Mouse (Mus musculus): ENCODE measurements around the gene 2310046K23Rik. TPM values are rescaled to one million over a fixed set of nuclear protein-coding genes. Genes with fewer than 3 reads are reported as not detected.
"Not testable (repeated sequence)": the region's sequence is repeated elsewhere in the genome, so short reads cannot be mapped to it uniquely, and the experiment has no call there.

2310046K23Rik gene
- polyA plus RNA-seq (2015; fragmentation: Nextera tagmentation; extraction: Ambion mirVana) = 0.46 TPM in 1 of 2 replicates, not detected in the other

GRCm38 (mm10) chr3:92534411-92534810, at the start of gene 2310046K23Rik:
TSS of gene 2310046K23Rik (minus strand) at chr3:92534511.
- no peak for DNase-seq (ENCODE audit: low spot score)

- DNase-seq (ENCODE audit: low spot score) = no peak
Observed at GRCm38 (mm10) chr3:92583164-92583826, 49.0 kb upstream of the 2310046K23Rik start.

DNA sequence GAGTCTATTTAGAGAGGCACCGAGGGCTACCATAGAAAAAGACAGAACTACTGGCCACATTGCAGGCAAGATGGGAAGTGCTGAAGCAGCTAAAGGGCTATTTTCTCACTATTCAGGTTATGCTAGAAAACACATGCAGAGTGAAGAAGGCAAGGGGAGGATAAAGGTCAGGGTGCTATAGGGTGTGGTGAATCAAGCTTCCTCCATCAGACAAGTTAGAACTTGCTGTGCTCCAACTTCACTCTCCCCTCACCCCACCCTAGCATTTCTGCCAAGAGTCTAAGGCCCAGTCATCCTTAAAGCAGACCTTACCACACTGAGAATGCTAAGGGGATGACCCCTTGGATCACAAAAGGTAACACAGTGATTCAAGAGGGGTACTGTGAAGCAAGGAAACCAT, 45.2 kb upstream of the 2310046K23Rik start:
- no peak for DNase-seq (ENCODE audit: low spot score)

DNA sequence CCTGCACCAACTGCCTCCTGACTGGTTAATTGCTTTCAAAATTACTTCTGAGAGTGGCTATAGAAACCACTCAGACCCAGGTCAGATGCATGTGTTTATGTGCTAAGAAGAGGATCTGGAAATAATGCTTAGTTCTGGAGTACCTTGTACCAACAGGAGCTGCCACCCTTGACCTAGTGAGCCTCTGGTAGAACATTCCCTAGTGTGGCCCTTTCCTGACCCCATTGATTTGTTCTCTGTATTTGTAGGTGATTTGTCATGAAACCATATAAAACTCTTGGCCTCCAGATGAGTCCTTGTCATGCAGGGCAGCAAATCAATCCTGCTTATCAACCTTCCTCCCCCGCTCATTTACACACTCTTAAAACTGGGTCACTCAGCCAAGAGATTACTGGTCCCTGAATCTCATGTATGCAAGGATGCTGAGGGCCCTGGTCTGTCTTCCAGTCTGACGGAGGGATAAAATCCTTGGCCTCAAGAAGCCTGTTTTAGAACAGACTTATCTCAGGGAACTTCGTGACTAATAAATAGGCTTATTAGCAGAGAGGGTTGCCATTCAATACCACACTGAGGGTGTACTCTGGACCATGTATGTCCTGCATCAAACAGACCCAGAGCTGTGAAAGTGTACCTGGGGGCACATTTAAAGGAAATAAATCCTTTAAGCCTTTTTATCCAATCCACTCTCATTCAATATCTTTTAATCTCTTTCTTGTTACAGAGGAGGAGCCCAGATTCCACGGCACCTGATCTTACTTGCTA, 44.5 kb upstream of the 2310046K23Rik start:
- DNase-seq (ENCODE audit: low spot score) = no peak

GRCm38 (mm10) chr3:92573449-92574041, 39.2 kb upstream of the 2310046K23Rik start, which contains the start of gene Ivl:
TSS of gene Ivl (minus strand) at chr3:92573735.
- DNase-seq (ENCODE audit: low spot score) = no peak

DNA sequence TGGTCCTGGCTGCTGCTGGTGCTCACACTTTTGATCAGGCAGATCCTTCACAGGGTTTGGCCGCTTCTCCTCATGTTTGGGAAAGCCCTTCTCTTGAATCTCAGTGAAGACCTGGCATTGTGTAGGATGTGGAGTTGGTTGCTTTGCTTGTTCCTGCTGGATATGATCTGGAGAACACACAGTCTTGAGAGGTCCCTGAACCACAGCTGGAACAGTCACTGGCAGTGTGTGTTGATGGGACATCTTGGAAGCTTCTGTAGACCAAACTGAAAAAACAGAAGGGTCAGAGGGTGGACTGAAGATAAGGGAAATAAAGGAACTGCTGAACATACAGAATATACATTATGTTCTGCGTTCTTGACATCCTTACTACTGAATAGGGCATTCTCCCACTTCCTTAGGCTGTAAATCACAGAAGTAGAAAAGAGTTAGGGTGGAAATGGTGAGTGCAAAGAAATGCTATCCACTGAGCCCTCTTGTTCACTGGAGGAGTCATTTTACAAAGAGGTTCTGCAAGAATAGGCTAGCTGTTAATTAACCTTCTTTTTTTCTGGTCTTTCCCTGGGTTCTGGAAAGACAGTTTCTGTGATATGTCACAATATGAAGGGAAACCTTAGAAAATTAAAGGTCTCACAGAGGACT, 38.3 kb upstream of the 2310046K23Rik start:
- no peak for DNase-seq (ENCODE audit: low spot score)

DNA sequence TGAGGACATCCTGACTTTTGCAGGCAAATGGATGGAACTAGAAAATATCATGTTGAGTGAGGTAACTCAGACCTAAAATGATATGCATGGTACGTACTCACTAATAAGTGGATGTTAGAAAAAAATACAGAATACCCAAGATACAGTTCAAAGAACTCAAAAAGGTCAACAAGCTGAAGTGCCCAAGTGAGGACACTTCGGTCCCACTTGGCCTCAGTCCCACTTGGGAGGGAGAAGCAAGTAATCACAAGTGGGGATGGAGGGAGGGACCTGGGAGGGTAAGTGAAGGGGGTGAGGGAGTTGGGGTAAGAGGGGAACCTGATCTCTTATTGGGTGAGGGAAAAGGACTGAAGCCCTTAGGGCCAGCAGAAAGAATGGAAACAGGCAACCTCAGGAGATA, 34.4 kb upstream of the 2310046K23Rik start:
- no peak for DNase-seq (ENCODE audit: low spot score)

- no peak for DNase-seq (ENCODE audit: low spot score)
Observed at GRCm38 (mm10) chr3:92565418-92565817, 31.1 kb upstream of the 2310046K23Rik start.

- no peak for DNase-seq (ENCODE audit: low spot score)
Observed at GRCm38 (mm10) chr3:92512325-92512724, 22.0 kb downstream of the 2310046K23Rik start.

DNA sequence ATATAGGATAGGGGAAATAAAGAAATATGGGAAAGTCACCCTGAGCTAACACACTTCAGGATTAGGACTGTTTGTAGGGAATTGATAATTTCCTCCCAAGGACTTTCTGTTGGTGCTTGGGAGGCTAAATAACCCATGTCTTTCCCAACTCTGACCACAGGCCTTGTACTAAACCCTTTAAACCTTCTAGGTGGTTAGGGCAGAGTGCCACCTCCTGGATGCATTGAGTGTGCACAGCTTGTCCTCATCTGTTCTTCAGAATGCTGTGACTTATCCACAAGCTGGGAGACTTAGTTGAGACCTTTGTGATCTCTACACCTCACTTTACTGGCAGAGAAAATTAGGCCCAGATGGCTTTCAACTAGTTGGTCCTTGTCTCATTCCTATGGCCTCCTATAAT, 23.5 kb downstream of the 2310046K23Rik start:
- no peak for DNase-seq (ENCODE audit: low spot score)

GRCm38 (mm10) chr3:92508185-92508584, 26.1 kb downstream of the 2310046K23Rik start:
- no peak for DNase-seq (ENCODE audit: low spot score)

- no peak for DNase-seq (ENCODE audit: low spot score)
Observed at GRCm38 (mm10) chr3:92503528-92503927, 30.8 kb downstream of the 2310046K23Rik start.

DNA sequence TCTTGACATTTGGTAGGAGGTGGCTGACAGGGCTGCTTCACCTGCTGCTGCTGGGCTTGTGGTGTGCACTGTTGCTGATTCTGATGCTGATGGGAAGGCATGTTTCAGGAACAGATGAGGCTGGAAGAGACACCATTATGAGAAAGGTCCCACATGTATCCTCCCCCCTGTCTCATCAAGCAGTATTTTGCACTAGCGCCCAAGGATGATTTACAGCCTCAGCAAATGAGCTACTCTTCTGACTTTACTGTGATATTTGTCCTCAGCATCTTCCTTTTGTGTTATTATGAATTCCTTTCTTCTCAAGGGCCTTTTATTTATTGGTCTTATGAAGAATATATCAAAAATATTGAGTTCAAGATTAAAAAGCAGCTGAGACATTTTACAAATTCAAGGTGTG, 33.9 kb downstream of the 2310046K23Rik start, which contains the start of gene Sprr4:
Gene Sprr4 (minus strand): TSS at position 101 of the 400 bp plus-strand sequence.
- DNase-seq (ENCODE audit: low spot score) = no peak

- not testable (repeated sequence) for DNase-seq (ENCODE audit: low spot score)
Observed at GRCm38 (mm10) chr3:92490262-92490661, 44.0 kb downstream of the 2310046K23Rik start.

- DNase-seq (ENCODE audit: low spot score) = no peak
Observed at GRCm38 (mm10) chr3:92486307-92486706, 48.0 kb downstream of the 2310046K23Rik start.

DNA sequence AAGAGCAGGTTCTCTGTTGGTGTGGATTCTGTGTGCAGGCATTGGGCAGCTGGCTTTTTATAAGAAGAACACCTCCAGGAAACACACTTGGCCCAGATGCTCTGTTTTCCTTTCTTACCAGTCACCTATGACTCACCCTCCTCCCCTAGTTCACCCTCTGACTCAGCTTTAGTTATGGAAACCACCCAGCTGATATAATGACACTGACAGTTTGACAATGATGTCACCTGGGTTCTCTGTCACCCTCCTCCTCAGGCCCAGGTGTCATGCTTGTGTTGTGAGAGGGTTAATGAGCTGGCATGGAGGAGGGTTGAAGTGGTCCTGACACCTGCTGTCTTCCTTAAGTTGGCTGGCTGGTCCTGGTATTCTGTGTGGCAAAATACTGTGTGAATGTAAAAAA, 48.4 kb downstream of the 2310046K23Rik start, which contains the start of gene Sprr1a:
Gene Sprr1a (minus strand): TSS at position 33 of the 400 bp plus-strand sequence.
- no peak for DNase-seq (ENCODE audit: low spot score)

Other genes starting within 250 kb of the 2310046K23Rik start
- 17.8 and 22.9 TPM in 2 replicates for gene Sprr2a3, start 249.1 kb downstream of the 2310046K23Rik start, polyA plus RNA-seq (2015; fragmentation: Nextera tagmentation; extraction: Ambion mirVana)
- 0.51 and 0.96 TPM in 2 replicates for gene Sprr2b, start 217.9 kb downstream of the 2310046K23Rik start, polyA plus RNA-seq (2015; fragmentation: Nextera tagmentation; extraction: Ambion mirVana)
- 1.1 and 1.4 TPM in 2 replicates for gene Sprr2d, start 195.4 kb downstream of the 2310046K23Rik start, polyA plus RNA-seq (2015; fragmentation: Nextera tagmentation; extraction: Ambion mirVana)
- gene Sprr2e, start 182.4 kb downstream of the 2310046K23Rik start, polyA plus RNA-seq (2015; fragmentation: Nextera tagmentation; extraction: Ambion mirVana) = 0.22 and 0.38 TPM in 2 replicates
- 1.3 and 1.5 TPM in 2 replicates for gene Sprr2f, start 169.3 kb downstream of the 2310046K23Rik start, polyA plus RNA-seq (2015; fragmentation: Nextera tagmentation; extraction: Ambion mirVana)
- 0.39 TPM in 1 of 2 replicates, not detected in the other for gene Sprr2h, start 148.8 kb downstream of the 2310046K23Rik start, polyA plus RNA-seq (2015; fragmentation: Nextera tagmentation; extraction: Ambion mirVana)
- gene Sprr2i, start 126.5 kb downstream of the 2310046K23Rik start, polyA plus RNA-seq (2015; fragmentation: Nextera tagmentation; extraction: Ambion mirVana) = 1.7 and 2.3 TPM in 2 replicates
- gene Sprr2j-ps, start 116.4 kb downstream of the 2310046K23Rik start, polyA plus RNA-seq (2015; fragmentation: Nextera tagmentation; extraction: Ambion mirVana) = 0.19 and 0.29 TPM in 2 replicates
- gene Gm9774, start 105.1 kb downstream of the 2310046K23Rik start, polyA plus RNA-seq (2015; fragmentation: Nextera tagmentation; extraction: Ambion mirVana) = 9.3 and 9.4 TPM in 2 replicates
- gene Sprr2k, start 101.9 kb downstream of the 2310046K23Rik start, polyA plus RNA-seq (2015; fragmentation: Nextera tagmentation; extraction: Ambion mirVana) = 0.46 and 0.49 TPM in 2 replicates
- 0.68 and 1.1 TPM in 2 replicates for gene Sprr1b, start 95.7 kb downstream of the 2310046K23Rik start, polyA plus RNA-seq (2015; fragmentation: Nextera tagmentation; extraction: Ambion mirVana)
- gene Sprr3, start 75.8 kb downstream of the 2310046K23Rik start, polyA plus RNA-seq (2015; fragmentation: Nextera tagmentation; extraction: Ambion mirVana) = 1.4 TPM in 1 of 2 replicates, not detected in the other
- 14.9 and 17.7 TPM in 2 replicates for gene Sprr1a, start 48.6 kb downstream of the 2310046K23Rik start, polyA plus RNA-seq (2015; fragmentation: Nextera tagmentation; extraction: Ambion mirVana)
- 1.1 TPM in 1 of 2 replicates, not detected in the other for gene Sprr4, start 34.0 kb downstream of the 2310046K23Rik start, polyA plus RNA-seq (2015; fragmentation: Nextera tagmentation; extraction: Ambion mirVana)
- gene Ivl, start 39.2 kb upstream of the 2310046K23Rik start, polyA plus RNA-seq (2015; fragmentation: Nextera tagmentation; extraction: Ambion mirVana) = 0.14 and 0.25 TPM in 2 replicates
- gene Smcp, start 54.5 kb upstream of the 2310046K23Rik start, polyA plus RNA-seq (2015; fragmentation: Nextera tagmentation; extraction: Ambion mirVana) = 0.16 TPM in 1 of 2 replicates, not detected in the other
- not detected in 2 replicates for gene 2210017I01Rik, start 73.0 kb upstream of the 2310046K23Rik start, polyA plus RNA-seq (2015; fragmentation: Nextera tagmentation; extraction: Ambion mirVana)
- gene Lce6a, start 87.1 kb upstream of the 2310046K23Rik start, polyA plus RNA-seq (2015; fragmentation: Nextera tagmentation; extraction: Ambion mirVana) = not detected in 2 replicates
- gene Lce1a1, start 113.8 kb upstream of the 2310046K23Rik start, polyA plus RNA-seq (2015; fragmentation: Nextera tagmentation; extraction: Ambion mirVana) = 0.34 TPM in 1 of 2 replicates, not detected in the other
- not detected in 2 replicates for gene Lce1b, start 122.4 kb upstream of the 2310046K23Rik start, polyA plus RNA-seq (2015; fragmentation: Nextera tagmentation; extraction: Ambion mirVana)
- gene Lce1a2, start 135.8 kb upstream of the 2310046K23Rik start, polyA plus RNA-seq (2015; fragmentation: Nextera tagmentation; extraction: Ambion mirVana) = 0.20 and 0.49 TPM in 2 replicates
- not detected in 2 replicates for gene Lce1c, start 144.7 kb upstream of the 2310046K23Rik start, polyA plus RNA-seq (2015; fragmentation: Nextera tagmentation; extraction: Ambion mirVana)
- gene Lce1d, start 152.7 kb upstream of the 2310046K23Rik start, polyA plus RNA-seq (2015; fragmentation: Nextera tagmentation; extraction: Ambion mirVana) = not detected in 2 replicates
- 0.27 and 0.39 TPM in 2 replicates for gene Lce1e, start 174.6 kb upstream of the 2310046K23Rik start, polyA plus RNA-seq (2015; fragmentation: Nextera tagmentation; extraction: Ambion mirVana)
- gene Lce1f, start 185.8 kb upstream of the 2310046K23Rik start, polyA plus RNA-seq (2015; fragmentation: Nextera tagmentation; extraction: Ambion mirVana) = not detected in 2 replicates
- not detected in 2 replicates for gene Gm38119, start 204.6 kb upstream of the 2310046K23Rik start, polyA plus RNA-seq (2015; fragmentation: Nextera tagmentation; extraction: Ambion mirVana)
- 0.14 TPM in 1 of 2 replicates, not detected in the other for gene Lce1g, start 217.8 kb upstream of the 2310046K23Rik start, polyA plus RNA-seq (2015; fragmentation: Nextera tagmentation; extraction: Ambion mirVana)
- gene Lce1h, start 230.6 kb upstream of the 2310046K23Rik start, polyA plus RNA-seq (2015; fragmentation: Nextera tagmentation; extraction: Ambion mirVana) = 0.21 and 0.50 TPM in 2 replicates
- gene Lce1i, start 244.4 kb upstream of the 2310046K23Rik start, polyA plus RNA-seq (2015; fragmentation: Nextera tagmentation; extraction: Ambion mirVana) = 0.24 and 0.26 TPM in 2 replicates

Data from thymus, postnatal 0 days (tissue).